Mouse (Mus musculus) erythroblast, embryonic 14.5 days (primary cell): ENCODE data around the gene Lpp. TPM values are rescaled to one million over a fixed set of nuclear protein-coding genes. Genes with fewer than 3 reads are reported as not detected.

ENCODE experiments used
- H3K27me3 ChIP-seq: 2 replicates; pipeline ENCODE4 v1.6.1; 2012; ENCODE audit warnings: inconsistent platforms; ENCODE audit not compliant: control insufficient read depth
- H3K36me3 ChIP-seq: 2 replicates; pipeline ENCODE4 v1.6.1; 2012; ENCODE audit warnings: mild to moderate bottlenecking, inconsistent platforms; ENCODE audit not compliant: control insufficient read depth
- H3K4me1 ChIP-seq: 2 replicates; pipeline ENCODE4 v1.6.1; 2012; ENCODE audit warnings: inconsistent platforms; ENCODE audit not compliant: control insufficient read depth
- H3K4me3 ChIP-seq: replicated peaks from 2 replicates; pipeline ENCODE3; 2012; ENCODE audit warnings: moderate library complexity, mild to moderate bottlenecking, inconsistent platforms
- H3K9me3 ChIP-seq: 2 replicates; pipeline ENCODE4 v1.6.1; 2012; ENCODE audit warnings: low read length, inconsistent platforms, mixed read lengths; ENCODE audit not compliant: control insufficient read depth
- GATA1 ChIP-seq: IDR thresholded peaks from 2 replicates; pipeline ENCODE4 v1.6.1; 2012; ENCODE audit warnings: low read length, inconsistent platforms, mixed read lengths
- TAL1 ChIP-seq: IDR thresholded peaks from 3 replicates; pipeline ENCODE4 v1.6.1; 2012; ENCODE audit warnings: low read length, inconsistent platforms, mixed read lengths
- polyA plus RNA-seq: library from polyadenylated mRNA; stranded (reverse); fragments of >175 nt; gene quantifications from 2 replicates; pipeline ENCODE4 v1.2.3, GENCODE M21; 2012

Gene Lpp
- polyA plus RNA-seq, 1 experiment, result not detected

- H3K4me1 ChIP-seq, result no peaks in the 10 kb centered on the region
- H3K27me3 ChIP-seq, result no peaks in the 10 kb centered on the region
- H3K9me3 ChIP-seq, result no peaks in the 10 kb centered on the region
- no peaks in the 10 kb centered on the region for H3K36me3 ChIP-seq
- H3K4me3 ChIP-seq, result no peak overlapping the region
- TF ChIP-seq GATA1 (no peak), TAL1 (no peak)
These were observed 115.9 kb downstream of the Lpp start for GRCm38 (mm10) chr16:24509100-24509812.

DNA sequence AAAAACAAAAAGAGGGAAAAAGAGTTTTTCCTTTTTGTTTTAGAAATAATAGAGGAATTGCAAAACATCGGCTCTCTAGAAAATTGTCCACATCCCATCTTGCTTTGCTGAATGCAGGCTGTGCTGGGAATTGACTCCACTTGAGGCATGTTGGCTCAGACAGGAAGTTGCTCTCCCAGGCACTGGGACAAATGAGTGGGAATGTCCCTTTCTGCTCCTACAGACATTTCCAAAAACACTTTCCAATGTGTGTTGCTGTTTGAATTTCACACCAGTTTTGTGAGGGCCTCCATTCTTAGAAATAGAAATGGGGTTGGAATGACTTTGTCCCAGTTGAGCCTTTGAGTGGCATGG is 116.5 kb downstream of the Lpp start:
- Histone ChIP-seq H3K27me3 (no peaks in the 10 kb centered on the region), H3K9me3 (no peaks in the 10 kb centered on the region), H3K36me3 (no peaks in the 10 kb centered on the region), H3K4me3 (no peak overlapping the region), H3K4me1 (no peaks in the 10 kb centered on the region)
- TF ChIP-seq TAL1 (no peak), GATA1 (no peak)

DNA sequence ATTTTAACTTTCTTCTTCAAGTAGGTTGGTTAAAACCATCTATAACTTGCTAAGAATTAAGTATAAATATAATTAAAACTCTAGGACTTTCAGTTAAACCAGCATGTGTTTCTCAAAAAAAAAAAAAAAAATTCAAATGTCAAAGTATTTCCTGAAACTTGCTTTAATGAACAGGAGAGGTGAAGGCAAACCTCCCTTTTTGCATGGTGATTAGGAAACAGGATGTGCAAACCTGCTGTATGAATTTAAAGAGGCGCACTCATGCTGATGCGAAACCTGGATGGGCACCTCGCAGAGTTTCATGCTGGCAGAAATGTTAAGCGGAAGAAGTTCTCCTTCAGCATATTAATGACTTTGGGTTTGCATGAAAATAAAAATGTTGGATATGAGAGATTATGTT is 119.9 kb downstream of the Lpp start:
- H3K9me3 ChIP-seq, result no peaks in the 10 kb centered on the region
- H3K4me1 ChIP-seq, result no peaks in the 10 kb centered on the region
- H3K36me3 ChIP-seq, result no peaks in the 10 kb centered on the region
- no peaks in the 10 kb centered on the region for H3K27me3 ChIP-seq
- no peak overlapping the region for H3K4me3 ChIP-seq
- TF ChIP-seq GATA1, result no peak
- no peak for TF ChIP-seq TAL1

DNA sequence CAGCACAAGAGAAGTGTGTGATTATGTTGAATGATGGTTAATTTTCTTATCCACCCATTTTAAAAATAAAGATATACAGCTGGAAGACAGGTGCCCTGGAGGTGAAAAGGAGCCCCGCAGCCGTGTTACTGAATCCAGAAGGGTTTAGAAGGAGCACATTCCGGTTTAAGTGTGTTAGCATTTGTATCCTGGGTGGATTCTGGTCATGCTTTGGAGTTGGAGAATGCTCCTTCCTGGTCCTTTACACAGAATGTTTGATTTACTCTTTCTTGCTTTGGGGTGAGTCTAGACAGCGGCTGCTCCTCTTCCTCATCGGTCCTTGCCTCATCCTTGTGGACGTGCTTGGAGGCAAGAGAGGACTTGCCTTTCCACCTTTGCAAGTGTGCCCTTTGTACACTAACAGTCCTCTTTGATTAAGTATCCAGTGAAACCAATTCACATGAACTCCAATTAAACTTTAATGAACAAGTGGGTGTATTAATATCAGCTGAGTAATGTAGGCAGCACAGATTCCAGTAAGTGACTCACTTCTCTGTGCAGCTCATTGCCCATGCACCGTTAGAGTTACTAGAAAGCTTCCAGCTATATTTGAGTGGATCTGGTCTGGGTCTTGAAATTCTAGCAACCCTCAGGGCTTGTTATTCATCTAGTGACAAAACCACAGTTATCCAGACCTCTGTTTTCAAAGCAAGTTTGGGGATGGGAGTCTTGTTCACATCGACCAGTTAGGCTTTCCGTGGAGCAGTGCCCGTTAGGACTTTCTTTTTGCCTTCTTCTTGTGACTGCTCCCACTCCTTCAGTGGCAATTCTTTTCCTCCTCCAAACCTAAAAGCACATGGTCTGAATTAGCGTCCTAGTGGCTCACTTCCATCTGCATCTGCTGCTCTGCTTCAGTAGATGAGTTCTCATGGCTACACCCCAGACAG is 121.8 kb downstream of the Lpp start:
- no peaks in the 10 kb centered on the region for H3K36me3 ChIP-seq
- no peaks in the 10 kb centered on the region for H3K4me1 ChIP-seq
- H3K9me3 ChIP-seq, result no peaks in the 10 kb centered on the region
- no peak for TF ChIP-seq TAL1
- TF ChIP-seq GATA1, result no peak
- H3K27me3 ChIP-seq, result no peaks in the 10 kb centered on the region
- no peak overlapping the region for H3K4me3 ChIP-seq

- TF ChIP-seq GATA1 (no peak), TAL1 (no peak)
- Histone ChIP-seq H3K9me3 (no peaks in the 10 kb centered on the region), H3K4me3 (no peak overlapping the region), H3K27me3 (no peaks in the 10 kb centered on the region), H3K36me3 (no peaks in the 10 kb centered on the region), H3K4me1 (no peaks in the 10 kb centered on the region)
These were observed 123.7 kb downstream of the Lpp start for GRCm38 (mm10) chr16:24516993-24517392.

DNA sequence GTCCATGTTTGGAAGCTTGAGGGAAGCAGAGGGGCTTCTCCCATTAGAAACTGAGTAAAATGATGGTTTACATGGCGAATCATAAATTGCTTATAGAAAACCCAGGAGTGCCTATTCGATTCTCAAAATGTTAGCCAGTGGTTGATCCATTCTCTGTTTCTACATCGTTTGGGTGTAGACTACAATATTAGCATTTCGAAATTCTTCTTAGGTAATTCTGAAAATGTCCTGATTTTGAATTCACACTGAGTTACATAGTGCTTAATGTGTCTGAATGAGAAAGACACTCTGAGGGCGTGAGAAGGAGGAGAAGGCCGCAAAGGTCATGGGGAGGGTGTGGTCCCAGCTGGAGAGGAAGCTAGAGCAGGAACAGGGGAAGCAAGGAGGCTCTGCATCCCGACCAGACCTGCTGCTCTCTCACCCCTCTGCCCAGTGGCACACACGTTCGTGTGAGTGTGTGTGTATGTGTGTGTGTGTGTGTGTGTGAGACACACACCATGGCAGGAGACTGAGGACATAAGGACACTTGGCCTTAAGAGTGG is 124.3 kb downstream of the Lpp start:
- TF ChIP-seq GATA1 (no peak), TAL1 (no peak)
- H3K36me3 ChIP-seq, result no peaks in the 10 kb centered on the region
- no peaks in the 10 kb centered on the region for H3K9me3 ChIP-seq
- no peaks in the 10 kb centered on the region for H3K27me3 ChIP-seq
- H3K4me1 ChIP-seq, result no peaks in the 10 kb centered on the region
- no peak overlapping the region for H3K4me3 ChIP-seq

DNA sequence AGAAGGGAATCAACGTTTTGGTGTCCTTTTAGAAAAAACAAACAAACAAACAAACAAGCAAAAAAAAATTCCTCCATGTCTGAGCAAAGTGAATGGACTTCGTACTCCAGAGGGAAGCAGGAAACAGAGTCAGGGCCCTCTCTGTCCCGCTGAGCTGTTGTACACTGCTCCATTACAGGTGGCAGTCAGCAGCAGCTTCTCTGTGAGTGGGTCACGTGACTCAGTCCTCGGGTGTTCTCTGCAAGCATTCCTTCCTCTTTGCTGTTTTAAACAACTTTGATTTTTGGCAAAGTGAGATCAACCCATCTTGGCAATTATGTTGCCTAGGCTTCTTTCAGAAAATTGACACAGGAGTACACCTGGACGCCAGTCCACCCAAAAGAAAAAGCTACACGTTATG is 125.5 kb downstream of the Lpp start:
- H3K27me3 ChIP-seq, result no peaks in the 10 kb centered on the region
- TF ChIP-seq TAL1, result no peak
- TF ChIP-seq GATA1, result no peak
- H3K9me3 ChIP-seq, result no peaks in the 10 kb centered on the region
- H3K4me1 ChIP-seq, result no peaks in the 10 kb centered on the region
- no peak overlapping the region for H3K4me3 ChIP-seq
- no peaks in the 10 kb centered on the region for H3K36me3 ChIP-seq

GRCm38 (mm10) chr16:24527219-24527618 is 133.9 kb downstream of the Lpp start:
- H3K4me1 ChIP-seq, result no peaks in the 10 kb centered on the region
- no peaks in the 10 kb centered on the region for H3K9me3 ChIP-seq
- no peak overlapping the region for H3K4me3 ChIP-seq
- TF ChIP-seq TAL1 (no peak), GATA1 (no peak)
- H3K27me3 ChIP-seq, result no peaks in the 10 kb centered on the region
- H3K36me3 ChIP-seq, result no peaks in the 10 kb centered on the region

DNA sequence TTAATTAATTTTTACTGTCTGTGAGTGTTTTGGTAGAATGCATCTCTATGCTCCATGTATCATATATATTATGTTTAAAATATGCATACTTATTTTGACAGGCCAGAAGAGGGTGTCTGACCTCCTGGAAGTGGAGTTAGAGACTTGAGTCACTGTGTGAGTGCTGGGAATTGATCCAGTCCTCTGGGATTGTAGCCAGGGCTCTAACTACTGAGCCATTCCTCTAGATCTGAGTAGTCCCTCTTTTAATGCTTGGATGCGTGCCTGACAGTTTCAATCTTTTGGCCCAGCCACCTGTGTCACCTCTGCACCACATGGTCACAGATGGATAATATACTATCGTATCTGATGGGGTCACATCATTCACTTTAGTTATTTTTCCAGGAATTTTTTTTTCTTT is 138.4 kb downstream of the Lpp start:
- H3K36me3 ChIP-seq, result no peaks in the 10 kb centered on the region
- no peaks in the 10 kb centered on the region for H3K9me3 ChIP-seq
- H3K4me3 ChIP-seq, result no peak overlapping the region
- H3K4me1 ChIP-seq, result no peaks in the 10 kb centered on the region
- no peaks in the 10 kb centered on the region for H3K27me3 ChIP-seq
- no peak for TF ChIP-seq TAL1
- no peak for TF ChIP-seq GATA1
